Mouse (Mus musculus): ENCODE results near the gene Mpdz. TPM values are rescaled to one million over a fixed set of nuclear protein-coding genes. Genes with fewer than 3 reads are reported as not detected.
A peak's percentile ranks its signal among the peaks of the same experiment; 100 is the strongest.

The Mpdz gene
- total and polyA plus RNA-seq, 3 experiments = not detected

DNA sequence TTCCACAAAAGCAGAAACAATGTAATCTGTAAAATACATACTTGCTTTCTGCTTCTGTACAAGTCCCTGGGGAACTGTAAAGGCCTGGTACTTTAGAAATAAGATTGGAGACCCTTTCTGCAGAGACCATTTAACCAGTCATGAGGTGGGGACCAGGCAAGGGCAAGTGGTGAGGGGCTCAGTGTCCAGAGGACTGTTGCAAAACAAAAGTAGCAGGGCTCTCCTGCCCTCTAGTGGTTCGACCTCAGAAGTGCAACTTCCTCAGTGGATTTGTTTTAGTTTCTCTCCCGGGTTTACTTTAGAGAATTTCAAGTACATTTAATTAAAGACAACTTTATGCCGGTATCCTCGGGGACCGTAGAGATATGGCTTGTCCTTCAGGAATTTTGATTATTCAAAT is 190.7 kb downstream of the Mpdz start:
- TF ChIP-seq SMC3 (IDR thresholded peaks at IDR 0.05; ENCODE audit: low read depth, low read length) = peak; percentile 50
- TF ChIP-seq KAT2A (conservative IDR thresholded peaks at IDR 0.05; ENCODE audit: low read depth, low read length) = no peak
- peak; percentile 62 to 67 (median 64) for TF ChIP-seq CTCF (IDR thresholded peaks at IDR 0.05 in 2 of 3, conservative IDR thresholded peaks at IDR 0.05 in 1 of 3; ENCODE audit: control insufficient read depth in 1 of 3, insufficient read depth in 1 of 3, low read depth in 2 of 3, low read length in 3 of 3, poor library complexity in 1 of 3, severe bottlenecking in 1 of 3)
- TF ChIP-seq RAD21 (IDR thresholded peaks at IDR 0.05; ENCODE audit: low read depth, low read length) = peak; percentile 58
- TF ChIP-seq E2F4 (IDR thresholded peaks at IDR 0.05; ENCODE audit: borderline replicate concordance, low read depth, low read length) = no peak
- peak; percentile 30 for DNase-seq (ENCODE audit: low read depth, low spot score)

DNA sequence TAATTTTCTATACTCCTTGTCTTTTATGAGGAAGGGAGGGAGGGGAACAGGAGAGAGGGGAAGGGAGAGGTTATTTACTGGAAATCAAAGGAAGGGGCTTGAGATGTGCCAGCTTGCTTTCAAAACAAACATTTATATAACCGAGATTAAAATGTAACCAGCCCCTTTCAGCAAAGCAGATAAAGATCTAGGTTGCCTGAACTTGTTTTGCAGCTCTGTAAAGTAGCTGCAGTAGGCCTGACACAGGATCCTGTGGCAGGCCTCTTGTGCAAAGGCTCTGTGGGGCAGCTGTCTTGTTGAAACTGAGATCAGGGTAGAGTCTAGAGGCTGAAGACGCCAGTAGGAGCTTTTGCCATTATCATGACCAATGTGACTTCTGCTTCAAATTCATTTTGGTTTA is 193.4 kb downstream of the Mpdz start:
- TF ChIP-seq RAD21 (IDR thresholded peaks at IDR 0.05; ENCODE audit: low read depth, low read length) (no peak), HCFC1 (IDR thresholded peaks at IDR 0.05; ENCODE audit: low read depth, low read length) (no peak), MYB (IDR thresholded peaks at IDR 0.05; ENCODE audit: low read depth, low read length) (no peak), POLR2AphosphoS2 (IDR thresholded peaks at IDR 0.05; ENCODE audit: low read length) (no peak)
- no peak for DNase-seq (ENCODE audit: low read depth, low spot score)
- H3K4me3 ChIP-seq (ENCODE audit: control insufficient read depth in 1 of 2, insufficient read depth in 1 of 2, low read depth in 2 of 2, low read length in 2 of 2) = no peak overlapping the region
- no peak overlapping the region for H3K27ac ChIP-seq (ENCODE audit: control insufficient read depth, low read depth, low read length)
- no peaks in the 10 kb centered on the region for H3K36me3 ChIP-seq (ENCODE audit: control insufficient read depth in 1 of 2, insufficient read depth in 2 of 2, low read length in 2 of 2)
- H3K79me2 ChIP-seq (ENCODE audit: control insufficient read depth, insufficient read depth, low read length, poor library complexity) = no peaks in the 10 kb centered on the region
- H3K9ac ChIP-seq (ENCODE audit: control insufficient read depth, low read depth, low read length, poor library complexity, severe bottlenecking) = no peak overlapping the region
- H3K27me3 ChIP-seq (ENCODE audit: control insufficient read depth in 1 of 2, insufficient read depth in 2 of 2, low read length in 2 of 2) = no peaks in the 10 kb centered on the region
- no peaks in the 10 kb centered on the region for H3K4me1 ChIP-seq (ENCODE audit: control insufficient read depth in 1 of 2, insufficient read depth in 2 of 2, low read length in 2 of 2)
- no peaks in the 10 kb centered on the region for H3K9me3 ChIP-seq (replicated peaks; ENCODE audit: insufficient read depth, low read length)

More for the DNA sequence above, 190.7 kb downstream of the Mpdz start:
- no peak overlapping the region for H3K9ac ChIP-seq (ENCODE audit: control insufficient read depth, low read depth, low read length, poor library complexity, severe bottlenecking)
- H3K4me1 ChIP-seq (ENCODE audit: control insufficient read depth in 1 of 2, insufficient read depth in 2 of 2, low read length in 2 of 2) = no peaks in the 10 kb centered on the region
- H3K27ac ChIP-seq (ENCODE audit: control insufficient read depth, low read depth, low read length) = no peak overlapping the region
- no peaks in the 10 kb centered on the region for H3K27me3 ChIP-seq (ENCODE audit: control insufficient read depth in 1 of 2, insufficient read depth in 2 of 2, low read length in 2 of 2)
- H3K36me3 ChIP-seq (ENCODE audit: control insufficient read depth in 1 of 2, insufficient read depth in 2 of 2, low read length in 2 of 2) = no peaks in the 10 kb centered on the region
- no peak overlapping the region for H3K4me3 ChIP-seq (ENCODE audit: control insufficient read depth in 1 of 2, insufficient read depth in 1 of 2, low read depth in 2 of 2, low read length in 2 of 2)
- no peaks in the 10 kb centered on the region for H3K9me3 ChIP-seq (replicated peaks; ENCODE audit: insufficient read depth, low read length)
- no peaks in the 10 kb centered on the region for H3K79me2 ChIP-seq (ENCODE audit: control insufficient read depth, insufficient read depth, low read length, poor library complexity)

DNA sequence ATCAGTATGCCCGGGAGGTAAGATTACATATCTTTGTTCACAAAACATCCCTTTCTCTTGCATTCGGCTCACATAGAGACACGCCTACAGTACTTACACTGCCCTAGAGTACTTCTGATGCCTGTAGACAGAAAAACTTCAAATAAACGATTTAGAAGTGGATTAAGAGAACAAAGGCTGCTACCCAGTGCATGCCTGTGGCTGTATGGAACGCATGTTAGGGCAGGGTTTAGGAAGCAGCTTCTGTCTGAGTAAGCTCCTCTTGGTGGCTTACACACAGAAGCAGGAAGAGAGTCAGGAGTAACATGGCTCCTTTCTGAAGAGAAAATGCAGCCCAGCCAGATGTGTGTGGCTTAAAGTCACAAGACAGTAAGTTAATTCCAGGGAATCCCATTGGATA is 206.4 kb downstream of the Mpdz start:
- H3K27me3 ChIP-seq (ENCODE audit: control insufficient read depth in 1 of 2, insufficient read depth in 2 of 2, low read length in 2 of 2) = no peaks in the 10 kb centered on the region
- H3K4me3 ChIP-seq (ENCODE audit: control insufficient read depth in 1 of 2, insufficient read depth in 1 of 2, low read depth in 2 of 2, low read length in 2 of 2) = no peak overlapping the region
- DNase-seq (ENCODE audit: low read depth, low spot score) = no peak
- no peak for TF ChIP-seq ZC3H11A (IDR thresholded peaks at IDR 0.05; ENCODE audit: low read depth, low read length)
- no peak for TF ChIP-seq MAX (IDR thresholded peaks at IDR 0.05; ENCODE audit: low read length)
- no peak for TF ChIP-seq MYB (IDR thresholded peaks at IDR 0.05; ENCODE audit: low read depth, low read length)
- no peak for TF ChIP-seq GABPA (IDR thresholded peaks at IDR 0.05; ENCODE audit: low read depth, low read length)
- TF ChIP-seq ELF1 (IDR thresholded peaks at IDR 0.05; ENCODE audit: low read depth, low read length) = no peak
- no peak for TF ChIP-seq MXI1 (IDR thresholded peaks at IDR 0.05; ENCODE audit: low read depth, low read length)
- no peak for TF ChIP-seq POLR2A (IDR thresholded peaks at IDR 0.05; ENCODE audit: control insufficient read depth in 1 of 2, insufficient read depth in 1 of 2, low read depth in 1 of 2, low read length in 2 of 2, poor library complexity in 1 of 2)
- no peak for TF ChIP-seq BHLHE40 (IDR thresholded peaks at IDR 0.05; ENCODE audit: borderline replicate concordance, low read depth, low read length)
- TF ChIP-seq RCOR1 (IDR thresholded peaks at IDR 0.05; ENCODE audit: low read depth, low read length) = no peak
- no peak for TF ChIP-seq ETS1 (IDR thresholded peaks at IDR 0.05; ENCODE audit: low read depth, low read length)
- no peak for TF ChIP-seq ZNF384 (IDR thresholded peaks at IDR 0.05; ENCODE audit: low read depth, low read length)
- TF ChIP-seq TAL1 (IDR thresholded peaks at IDR 0.05; ENCODE audit: low read length) = no peak
- TF ChIP-seq POLR2AphosphoS2 (IDR thresholded peaks at IDR 0.05; ENCODE audit: low read length) = no peak
- no peak for TF ChIP-seq POLR2AphosphoS5 (IDR thresholded peaks at IDR 0.05; ENCODE audit: borderline replicate concordance, low read depth, low read length)
- no peaks in the 10 kb centered on the region for H3K9me3 ChIP-seq (replicated peaks; ENCODE audit: insufficient read depth, low read length)
- H3K9ac ChIP-seq (ENCODE audit: control insufficient read depth, low read depth, low read length, poor library complexity, severe bottlenecking) = no peak overlapping the region
- no peaks in the 10 kb centered on the region for H3K79me2 ChIP-seq (ENCODE audit: control insufficient read depth, insufficient read depth, low read length, poor library complexity)
- H3K27ac ChIP-seq (ENCODE audit: control insufficient read depth, low read depth, low read length) = no peak overlapping the region
- H3K36me3 ChIP-seq (ENCODE audit: control insufficient read depth in 1 of 2, insufficient read depth in 2 of 2, low read length in 2 of 2) = no peaks in the 10 kb centered on the region
- no peaks in the 10 kb centered on the region for H3K4me1 ChIP-seq (ENCODE audit: control insufficient read depth in 1 of 2, insufficient read depth in 2 of 2, low read length in 2 of 2)

Measured in MEL (cell line).